In the genomic region with DNA sequence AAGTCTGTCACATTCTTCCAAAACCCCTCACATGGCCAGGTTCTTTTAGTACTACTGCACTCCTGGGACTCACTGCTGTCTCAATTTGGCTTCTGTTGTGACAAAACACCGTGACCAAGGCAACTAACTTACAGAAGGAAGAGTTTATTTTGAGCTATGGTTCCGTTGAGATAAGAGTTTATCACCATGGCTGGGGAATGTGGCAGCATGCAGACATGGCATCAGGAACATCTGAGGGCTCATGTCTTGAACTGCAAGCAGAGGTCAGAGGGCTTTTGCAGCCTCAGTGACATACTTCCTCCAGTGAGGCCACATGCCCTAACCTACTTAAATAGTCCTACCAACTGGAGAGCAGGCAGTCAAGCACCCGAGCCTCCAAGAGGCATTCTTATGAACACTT, we compare ENCODE assay signal across 16 mouse cellular contexts. TPM values are rescaled to one million over a fixed set of nuclear protein-coding genes. Genes with fewer than 3 reads are reported as not detected.
DNase-seq lines count a peak whose midpoint lies in the region; ATAC-seq and TF ChIP-seq lines count a peak whose summit lies in the region.
"Had no signal": no experiment of that assay in that cellular context is flagged by ENCODE, and none has a peak within 500 bp of the region (broad histone marks: within the 10 kb centered on the region; RNA-seq: fewer than 3 reads in every experiment).

No protein-coding gene starts in this region.

- no peaks in the 10 kb centered on the region for H3K79me2 ChIP-seq in heart, adult 2 months (replicated peaks; ENCODE audit: control insufficient read depth, insufficient read depth, low read length)

- 0 out of 2 replicates have a peak overlapping the region, but pooled peaks have one; percentile 40 for H3K27ac ChIP-seq in heart, adult 2 months
- H3K27ac ChIP-seq in heart, postnatal 0 days (ENCODE audit: low read depth) = peak overlapping the region; percentile 61
- H3K27ac ChIP-seq in liver, embryonic 16.5 days (ENCODE audit: low read length) = no peak overlapping the region
- H3K27ac ChIP-seq in forebrain, embryonic 11.5 days (ENCODE audit: low read depth, low read length) = no peak overlapping the region
- H3K27ac ChIP-seq in midbrain, embryonic 11.5 days (ENCODE audit: low read depth, low read length) = no peak overlapping the region
- H3K27ac ChIP-seq: forebrain, embryonic 15.5 days; hindbrain, embryonic 12.5 days had no signal

- TF ChIP-seq EP300 in heart, adult 2 months (IDR thresholded peaks at IDR 0.05; ENCODE audit: insufficient read depth, low read depth, low read length) = no peak
- no peak for TF ChIP-seq EP300 in heart, postnatal 0 days (IDR thresholded peaks at IDR 0.05; ENCODE audit: low read depth)

- TF ChIP-seq POLR2A in heart, adult 2 months (IDR thresholded peaks at IDR 0.05; ENCODE audit: insufficient read depth, low read depth, low read length) = no peak

- no peak overlapping the region for H3K4me2 ChIP-seq in heart, postnatal 0 days (ENCODE audit: low read depth, low read length)
- no peak overlapping the region; the same call in 1 of the 2 replicates for H3K4me2 ChIP-seq in liver, embryonic 16.5 days (ENCODE audit: low read depth, low read length)
- no peak overlapping the region for H3K4me2 ChIP-seq in forebrain, embryonic 11.5 days (ENCODE audit: low read depth, low read length, severe bottlenecking)
- no peak overlapping the region for H3K4me2 ChIP-seq in midbrain, embryonic 11.5 days
- H3K4me2 ChIP-seq: forebrain, embryonic 15.5 days; hindbrain, embryonic 12.5 days had no signal

- no peaks in the 10 kb centered on the region for H3K36me3 ChIP-seq in G1E (replicated peaks)
- no peaks in the 10 kb centered on the region for H3K36me3 ChIP-seq in heart, adult 2 months (ENCODE audit: control insufficient read depth, insufficient read depth, low read length)
- no peaks in the 10 kb centered on the region for H3K36me3 ChIP-seq in heart, postnatal 0 days (replicated peaks; ENCODE audit: control insufficient read depth, insufficient read depth, low read length)
- H3K36me3 ChIP-seq in liver, embryonic 16.5 days (ENCODE audit: control insufficient read depth, insufficient read depth) = no peaks in the 10 kb centered on the region
- no peaks in the 10 kb centered on the region for H3K36me3 ChIP-seq in forebrain, embryonic 11.5 days (ENCODE audit: control insufficient read depth, insufficient read depth, low read length)
- no peaks in the 10 kb centered on the region for H3K36me3 ChIP-seq in midbrain, embryonic 11.5 days (ENCODE audit: control insufficient read depth, insufficient read depth, low read length)
- H3K36me3 ChIP-seq: forebrain, embryonic 15.5 days; hindbrain, embryonic 12.5 days had no signal

- ATAC-seq in G1E (ENCODE audit: extremely low read depth, insufficient number of reproducible peaks, low FRiP score, poor library complexity, severe bottlenecking) = peak; percentile 40; the same call in 1 of the 2 replicates
- ATAC-seq in heart, postnatal 0 days (ENCODE audit: insufficient read depth, low read depth) = peak; percentile 81
- ATAC-seq in liver, embryonic 16.5 days (ENCODE audit: low read depth) = peak; percentile 75
- no peak for ATAC-seq in forebrain, embryonic 11.5 days (replicated peaks; ENCODE audit: low FRiP score)
- no peak for ATAC-seq in midbrain, embryonic 11.5 days (ENCODE audit: low FRiP score)
- ATAC-seq: forebrain, embryonic 15.5 days; intestine, embryonic 16.5 days had no signal

- H3K4me3 ChIP-seq in G1E (ENCODE audit: low read depth, low read length) = no peak overlapping the region
- no peak overlapping the region for H3K4me3 ChIP-seq in heart, adult 2 months
- no peak overlapping the region for H3K4me3 ChIP-seq in heart, postnatal 0 days (ENCODE audit: low read depth, low read length)
- H3K4me3 ChIP-seq in liver, embryonic 16.5 days (ENCODE audit: low read depth, low read length) = no peak overlapping the region
- H3K4me3 ChIP-seq in forebrain, embryonic 11.5 days (ENCODE audit: low read depth, low read length) = no peak overlapping the region
- no peak overlapping the region for H3K4me3 ChIP-seq in midbrain, embryonic 11.5 days (ENCODE audit: low read depth, low read length)
- H3K4me3 ChIP-seq: forebrain, embryonic 15.5 days; hindbrain, embryonic 12.5 days; myocyte had no signal

- no peak for TF ChIP-seq CTCF in G1E (IDR thresholded peaks at IDR 0.05; ENCODE audit: low read depth, low read length)
- no peak for TF ChIP-seq CTCF in heart, adult 2 months (IDR thresholded peaks at IDR 0.05)
- no peak for TF ChIP-seq CTCF in heart, postnatal 0 days (IDR thresholded peaks at IDR 0.05; ENCODE audit: low read depth)

- DNase-seq in G1E (ENCODE audit: low spot score) = no peak
- peak in 1 of 2 experiments; percentile 23 for DNase-seq in heart, adult 2 months
- peak; percentile 64 for DNase-seq in heart, postnatal 0 days (ENCODE audit: low spot score)
- no peak for DNase-seq in right cerebral cortex, postnatal 14 days
- no peak for DNase-seq in forebrain, embryonic 11.5 days (ENCODE audit: low spot score)
- DNase-seq in kidney, adult 18-20 months = no peak
- DNase-seq in midbrain, embryonic 11.5 days (ENCODE audit: low spot score, missing footprints) = no peak
- DNase-seq: adrenal gland, postnatal 10 days; kidney, postnatal 25 days; lung, adult 2 months; thymus, adult 2 months had no signal

- H3K9me3 ChIP-seq in G1E (replicated peaks) = no peaks in the 10 kb centered on the region
- no peaks in the 10 kb centered on the region for H3K9me3 ChIP-seq in heart, postnatal 0 days (replicated peaks; ENCODE audit: control insufficient read depth, low read length)
- no peaks in the 10 kb centered on the region for H3K9me3 ChIP-seq in liver, embryonic 16.5 days (replicated peaks; ENCODE audit: control insufficient read depth, low read length)
- no peaks in the 10 kb centered on the region for H3K9me3 ChIP-seq in forebrain, embryonic 11.5 days (ENCODE audit: control insufficient read depth, low read length)
- no peaks in the 10 kb centered on the region; the same call in 1 of the 2 replicates for H3K9me3 ChIP-seq in midbrain, embryonic 11.5 days (ENCODE audit: control insufficient read depth, low read length)
- H3K9me3 ChIP-seq: forebrain, embryonic 15.5 days; hindbrain, embryonic 12.5 days had no signal

- WGBS in heart, adult 2 months = 13% methylated on average over 3 of the region's 3 CpGs
- WGBS in heart, postnatal 0 days = 4% methylated on average over 3 of the region's 3 CpGs
- WGBS in liver, embryonic 16.5 days (ENCODE audit: insufficient replicate concordance) = 17% methylated on average over 3 of the region's 3 CpGs
- 80% methylated on average over 3 of the region's 3 CpGs for WGBS in forebrain, embryonic 11.5 days
- WGBS in midbrain, embryonic 11.5 days = 80% methylated on average over 3 of the region's 3 CpGs

- H3K9ac ChIP-seq in heart, adult 2 months (ENCODE audit: low read depth, low read length) = no peak overlapping the region
- no peak overlapping the region for H3K9ac ChIP-seq in heart, postnatal 0 days (replicated peaks; ENCODE audit: low read depth, low read length)
- H3K9ac ChIP-seq in liver, embryonic 16.5 days (ENCODE audit: low read depth, low read length) = no peak overlapping the region
- no peak overlapping the region for H3K9ac ChIP-seq in forebrain, embryonic 11.5 days (ENCODE audit: low read length)
- H3K9ac ChIP-seq in midbrain, embryonic 11.5 days (ENCODE audit: low read length) = no peak overlapping the region
- H3K9ac ChIP-seq: forebrain, embryonic 15.5 days; hindbrain, embryonic 12.5 days had no signal

- no peaks in the 10 kb centered on the region for H3K27me3 ChIP-seq in G1E (ENCODE audit: insufficient read depth, low read length)
- H3K27me3 ChIP-seq in heart, adult 2 months (ENCODE audit: control insufficient read depth, insufficient read depth, low read length) = no peaks in the 10 kb centered on the region
- H3K27me3 ChIP-seq in heart, postnatal 0 days (ENCODE audit: control insufficient read depth, insufficient read depth, low read length) = no peaks in the 10 kb centered on the region
- no peaks in the 10 kb centered on the region for H3K27me3 ChIP-seq in liver, embryonic 16.5 days (ENCODE audit: control insufficient read depth, insufficient read depth, low read depth, low read length)
- no peaks in the 10 kb centered on the region for H3K27me3 ChIP-seq in forebrain, embryonic 11.5 days (ENCODE audit: control insufficient read depth, insufficient read depth, low read length)
- no peaks in the 10 kb centered on the region for H3K27me3 ChIP-seq in midbrain, embryonic 11.5 days (ENCODE audit: control insufficient read depth, insufficient read depth, low read length)
- H3K27me3 ChIP-seq: forebrain, embryonic 15.5 days; hindbrain, embryonic 12.5 days had no signal

- peaks cover 7% of the 10 kb centered on the region; the same call in 1 of the 2 replicates for H3K4me1 ChIP-seq in G1E (ENCODE audit: insufficient read depth, low read depth, low read length)
- H3K4me1 ChIP-seq in heart, adult 2 months (ENCODE audit: control insufficient read depth, insufficient read depth, low read length) = peaks cover 1% of the 10 kb centered on the region; the same call in 1 of the 2 replicates
- H3K4me1 ChIP-seq in heart, postnatal 0 days (ENCODE audit: control insufficient read depth, insufficient read depth) = peaks cover 4% of the 10 kb centered on the region; the same call in 1 of the 2 replicates
- peaks cover 9% of the 10 kb centered on the region for H3K4me1 ChIP-seq in liver, embryonic 16.5 days (ENCODE audit: control insufficient read depth, low read depth, low read length)
- no peaks in the 10 kb centered on the region for H3K4me1 ChIP-seq in forebrain, embryonic 11.5 days (replicated peaks; ENCODE audit: control insufficient read depth, insufficient read depth, low read length)
- H3K4me1 ChIP-seq in midbrain, embryonic 11.5 days (ENCODE audit: control insufficient read depth, insufficient read depth, low read length) = no peaks in the 10 kb centered on the region
- H3K4me1 ChIP-seq: forebrain, embryonic 15.5 days; hindbrain, embryonic 12.5 days had no signal

- intact Hi-C loops in heart, adult 2 months (cut with DNase I) = no loop called here

RNA-seq across cellular contexts. Expression of a gene that starts 51.0 kb away (rescaled TPM):
- total RNA-seq in G1E (2014; fragmentation: Nextera tagmentation) (10.7 and 15.0 TPM in 2 replicates), G1E (2017) (5.6 and 7.8 TPM in 2 replicates)
- polyA plus RNA-seq in G1E (2012) = 1.4 and 1.8 TPM in 2 replicates
- total RNA-seq in heart, adult 2 months (2021) = 1 to 10 TPM in 1 of 2 experiments, under 1 TPM in 1; 0.94 to 1.2 TPM
- 0.45 and 0.59 TPM in 2 replicates for polyA plus RNA-seq in heart, adult 2 months (2012; rRNA removed)
- total RNA-seq in heart, postnatal 0 days (2014; rRNA removed; ENCODE audit: low replicate concordance) = 0.46 and 2.0 TPM in 2 replicates
- polyA plus RNA-seq in heart, postnatal 0 days (2015; fragmentation: Nextera tagmentation; extraction: Ambion mirVana) = 1.2 and 2.0 TPM in 2 replicates
- polyA plus RNA-seq in liver, embryonic 16.5 days (2015; fragmentation: Nextera tagmentation; extraction: Ambion mirVana) = 0.98 and 1.0 TPM in 2 replicates
- polyA plus RNA-seq in forebrain, embryonic 11.5 days (2014; fragmentation: Nextera tagmentation; extraction: Ambion mirVana) = 5.4 and 5.5 TPM in 2 replicates
- polyA plus RNA-seq in midbrain, embryonic 11.5 days (2014; fragmentation: Nextera tagmentation; extraction: Ambion mirVana) = 4.1 and 5.0 TPM in 2 replicates

Comparison
In these comparisons a context has a peak if more than half of its experiments do, and no peak if none do; other contexts are left out.
1. ATAC-seq: peak in G1E (single experiment), heart, postnatal 0 days (single experiment) and liver, embryonic 16.5 days (single experiment); none in forebrain, embryonic 11.5 days (single experiment) and midbrain, embryonic 11.5 days (single experiment).
2. H3K27ac ChIP-seq: peak in heart, adult 2 months (single experiment) and heart, postnatal 0 days (single experiment); none in liver, embryonic 16.5 days (single experiment), forebrain, embryonic 11.5 days (single experiment) and midbrain, embryonic 11.5 days (single experiment).